Mouse (Mus musculus) forebrain, embryonic 14.5 days (tissue): ENCODE data around the gene Slc22a1. TPM values are rescaled to one million over a fixed set of nuclear protein-coding genes. Genes with fewer than 3 reads are reported as not detected.

Experiments used
- ATAC-seq: fragments of 200-750 bp; cut with Nextera tagmentation; 2 replicates; pipeline ENCODE4 v1.8.0; 2017; ENCODE audit warnings: mild to moderate bottlenecking, moderate library complexity
- DNase-seq: peaks from one replicate; pipeline ENCODE4 v3.0.0-alpha.2; 2015; ENCODE audit warnings: low spot score
- H3K27ac ChIP-seq: fragments of 300-500 bp; sonication (generic); 2 replicates; pipeline ENCODE4 v1.5.1; 2014; ENCODE audit warnings: low read depth, mild to moderate bottlenecking, control low read depth, low read length, moderate library complexity
- H3K27me3 ChIP-seq: fragments of 300-500 bp; sonication (generic); replicated peaks from 2 replicates; pipeline ENCODE4 v1.6.1; 2014; ENCODE audit warnings: low read length, control low read depth, mixed read lengths; ENCODE audit not compliant: control insufficient read depth, insufficient read depth
- H3K36me3 ChIP-seq: fragments of 300-500 bp; sonication (generic); 2 replicates; pipeline ENCODE4 v1.6.1; 2014; ENCODE audit warnings: low read length, control low read depth; ENCODE audit not compliant: control insufficient read depth, insufficient read depth
- H3K4me1 ChIP-seq: fragments of 300-500 bp; sonication (generic); 2 replicates; pipeline ENCODE4 v1.6.1; 2014; ENCODE audit warnings: antibody characterized with exemption, low read length, control low read depth; ENCODE audit not compliant: control insufficient read depth, insufficient read depth
- H3K4me2 ChIP-seq: fragments of 300-500 bp; sonication (generic); 2 replicates; pipeline ENCODE4 v1.6.1; 2014; ENCODE audit warnings: mild to moderate bottlenecking, control low read depth, low read length
- H3K4me3 ChIP-seq: fragments of 300-500 bp; sonication (generic); 2 replicates; pipeline ENCODE4 v1.5.1; 2014; ENCODE audit warnings: low read depth, low read length, control low read depth
- H3K9ac ChIP-seq: fragments of 300-500 bp; sonication (generic); 2 replicates; pipeline ENCODE4 v1.6.1; 2014; ENCODE audit warnings: mild to moderate bottlenecking, low read length, control low read depth, moderate library complexity
- H3K9me3 ChIP-seq: fragments of 300-500 bp; sonication (generic); replicated peaks from 2 replicates; pipeline ENCODE4 v1.6.1; 2016; ENCODE audit warnings: low read length, control low read depth, mixed read lengths; ENCODE audit not compliant: control insufficient read depth
- WGBS: fragments of 180-500 bp; shearing (Covaris S2); extraction: QIAGEN DNeasy Blood & Tissue Kit; methylation state at CpG from one replicate; pipeline ENCODE4 v1.1.7; 2014; 5-methylcytosine and 5-hydroxymethylcytosine counted together
- polyA plus RNA-seq: library from polyadenylated mRNA; unstranded; fragments of >200 nt; fragmentation: Nextera tagmentation; extraction: Ambion mirVana; gene quantifications from 2 replicates; pipeline ENCODE4 v1.2.1, GENCODE M21; 2014

The Slc22a1 gene
- polyA plus RNA-seq, 1 experiment from 2014 or later, result not detected

DNA sequence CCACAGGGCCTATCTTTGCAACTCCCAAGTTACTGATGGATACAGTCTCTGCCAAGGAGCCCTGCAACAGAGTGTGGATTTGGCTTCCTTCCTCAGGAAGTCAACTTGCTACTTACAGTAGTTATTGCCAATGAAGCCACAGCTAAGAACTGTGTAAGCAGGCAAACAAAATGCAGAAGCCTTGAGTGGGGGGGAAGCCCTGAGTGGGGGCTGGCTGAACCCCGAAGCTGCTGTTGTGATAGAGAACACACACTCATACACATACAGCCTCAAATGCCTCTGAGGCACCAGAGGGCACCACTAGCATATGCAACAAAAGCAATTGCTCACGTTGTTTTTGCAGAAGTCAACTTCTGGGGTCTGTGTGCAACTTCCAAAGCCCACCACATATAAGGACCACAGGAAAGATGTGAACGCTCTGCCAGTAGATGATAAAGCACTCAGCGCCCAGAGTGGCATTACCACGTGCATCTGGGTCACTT lies 38.5 kb upstream of the Slc22a1 start:
- Histone ChIP-seq H3K4me1 (no peaks in the 10 kb centered on the region), H3K9ac (no peak overlapping the region), H3K4me3 (no peak overlapping the region), H3K4me2 (no peak overlapping the region), H3K27me3 (no peaks in the 10 kb centered on the region), H3K27ac (no peak overlapping the region), H3K36me3 (peaks cover 90% of the 10 kb centered on the region), H3K9me3 (no peaks in the 10 kb centered on the region)
- 93% methylated on average over 5 of the region's 5 CpGs for WGBS
- DNase-seq, result no peak
- no peak for ATAC-seq

DNA sequence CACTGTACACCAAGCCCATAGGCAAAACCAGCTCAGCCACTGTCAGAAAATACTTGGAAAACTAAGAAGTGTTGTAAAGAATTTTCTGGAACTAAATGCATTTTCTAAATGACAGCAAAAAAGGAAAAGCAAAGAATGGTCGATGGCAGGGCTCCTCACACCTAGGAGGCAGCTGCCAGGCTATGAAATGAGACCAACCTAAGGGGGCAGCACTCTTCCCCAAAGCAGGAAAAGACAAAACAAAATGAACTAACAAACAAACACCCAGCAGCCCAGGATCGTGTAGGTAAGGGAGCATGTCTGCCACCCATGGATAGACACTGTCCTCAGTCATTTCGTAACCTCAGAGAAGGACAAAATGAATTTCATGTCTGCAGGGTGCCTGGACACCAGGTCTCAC lies 37.4 kb upstream of the Slc22a1 start:
- H3K27ac ChIP-seq, result no peak overlapping the region
- no peak overlapping the region for H3K4me2 ChIP-seq
- H3K4me1 ChIP-seq, result no peaks in the 10 kb centered on the region
- no peak overlapping the region for H3K4me3 ChIP-seq
- no peak for ATAC-seq
- DNase-seq, result no peak
- H3K9ac ChIP-seq, result no peak overlapping the region
- 88% methylated on average over 3 of the region's 3 CpGs for WGBS
- H3K9me3 ChIP-seq, result no peaks in the 10 kb centered on the region
- H3K36me3 ChIP-seq, result peaks cover 89% of the 10 kb centered on the region
- H3K27me3 ChIP-seq, result no peaks in the 10 kb centered on the region

DNA sequence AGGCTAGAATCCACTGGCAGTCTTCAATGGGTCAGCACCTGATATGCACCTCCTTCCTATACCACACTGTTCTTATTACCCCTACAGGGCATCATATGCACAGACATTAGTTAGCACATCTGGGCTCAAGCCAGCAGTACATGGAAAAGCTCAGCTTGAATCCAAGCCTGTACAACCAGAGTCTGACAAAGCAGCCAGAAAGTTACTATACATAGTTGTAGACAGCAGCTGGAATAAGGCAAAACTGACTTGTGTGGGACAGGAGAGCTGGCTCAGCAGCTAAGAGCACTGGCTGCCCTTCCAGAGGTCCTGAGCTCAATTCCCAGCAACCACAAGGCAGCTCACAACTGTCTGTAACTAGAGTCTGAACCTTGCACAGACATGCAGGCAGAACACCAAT lies 36.6 kb upstream of the Slc22a1 start:
- Histone ChIP-seq H3K4me1 (no peaks in the 10 kb centered on the region), H3K9me3 (no peaks in the 10 kb centered on the region), H3K9ac (no peak overlapping the region), H3K4me3 (no peak overlapping the region), H3K27me3 (no peaks in the 10 kb centered on the region), H3K4me2 (no peak overlapping the region), H3K27ac (no peak overlapping the region), H3K36me3 (peaks cover 85% of the 10 kb centered on the region)
- ATAC-seq (no peak), DNase-seq (no peak)

DNA sequence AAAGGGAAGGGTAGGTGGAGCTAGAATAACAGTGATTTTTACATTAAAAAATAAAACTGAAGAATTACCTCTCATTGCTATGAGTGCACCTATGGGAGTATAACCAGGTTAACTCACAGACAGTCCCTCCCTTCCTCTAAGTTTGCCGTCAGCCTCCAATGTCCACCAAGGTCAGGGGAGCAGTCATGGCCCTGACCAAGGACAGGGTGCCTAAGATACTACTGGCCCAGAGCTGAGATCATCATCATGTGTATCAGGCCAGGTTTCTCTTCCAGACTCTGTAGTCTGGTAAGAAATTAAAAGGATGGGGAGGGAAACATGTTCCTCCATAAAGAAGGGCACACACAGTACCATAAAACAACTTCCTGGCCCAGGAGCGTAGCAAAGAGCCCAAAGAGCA lies 35.3 kb upstream of the Slc22a1 start:
- no peak for ATAC-seq
- H3K27ac ChIP-seq, result no peak overlapping the region
- WGBS, result 95% methylated on average over 2 of the region's 2 CpGs
- no peak overlapping the region for H3K4me3 ChIP-seq
- no peak for DNase-seq
- no peaks in the 10 kb centered on the region for H3K4me1 ChIP-seq
- no peaks in the 10 kb centered on the region for H3K9me3 ChIP-seq
- no peak overlapping the region for H3K4me2 ChIP-seq
- H3K36me3 ChIP-seq, result peaks cover 84% of the 10 kb centered on the region
- H3K27me3 ChIP-seq, result no peaks in the 10 kb centered on the region
- no peak overlapping the region for H3K9ac ChIP-seq

DNA sequence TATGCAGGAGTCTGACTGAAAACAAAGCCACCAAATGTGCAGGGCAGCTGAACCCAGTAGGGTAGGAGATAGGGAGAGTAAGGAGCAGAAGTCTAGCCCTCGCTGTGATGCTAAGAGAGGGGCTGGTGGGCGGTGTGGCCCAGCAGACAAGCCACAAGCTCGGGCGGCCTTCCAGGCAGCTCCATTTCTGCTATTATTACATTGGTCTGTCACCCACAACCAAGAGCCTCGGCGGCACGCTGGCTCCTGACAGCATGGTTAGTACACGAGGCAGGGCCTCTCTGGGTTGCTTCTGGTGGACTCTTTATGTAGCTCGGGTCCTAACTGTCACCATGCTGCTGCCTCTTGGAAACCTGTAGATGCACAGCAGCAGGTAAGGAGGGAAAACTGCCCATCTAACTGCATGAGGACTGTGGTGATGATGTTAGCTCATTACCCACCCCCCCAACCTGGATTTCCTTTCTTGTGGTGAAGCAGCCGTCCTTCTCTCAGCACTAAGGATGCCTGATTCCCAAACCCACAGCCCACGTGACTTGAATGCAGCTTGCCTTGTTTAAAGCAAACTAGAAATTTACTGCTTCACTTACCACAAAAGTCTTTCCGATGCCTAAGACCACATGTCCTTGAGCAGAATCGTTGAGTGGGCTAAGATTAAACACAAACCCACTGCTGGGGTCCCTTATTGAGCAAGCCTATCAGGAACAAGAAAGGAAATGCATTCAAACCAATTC lies 34.6 kb upstream of the Slc22a1 start:
- H3K36me3 ChIP-seq, result peaks cover 81% of the 10 kb centered on the region
- WGBS, result 81% methylated on average over 13 of the region's 13 CpGs

DNA sequence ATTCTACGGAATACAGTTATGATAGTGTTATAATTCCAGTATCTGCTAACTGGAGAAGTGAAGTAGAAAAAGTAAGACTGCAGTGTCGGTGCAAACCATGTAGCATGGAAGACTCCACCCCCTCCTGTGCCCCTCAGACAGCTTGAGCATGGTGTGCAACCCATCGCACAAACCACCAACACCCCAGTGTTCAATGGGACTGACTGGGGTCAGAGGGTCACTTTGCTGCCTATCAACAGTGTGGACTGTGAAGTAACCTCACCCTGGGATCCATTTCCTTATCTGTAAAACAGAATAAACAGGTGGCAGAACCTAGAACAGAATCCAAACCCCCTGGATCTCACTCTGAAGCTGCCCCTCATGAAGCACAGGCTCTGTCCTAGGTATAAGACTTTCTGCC lies 32.8 kb upstream of the Slc22a1 start:
- no peaks in the 10 kb centered on the region for H3K4me1 ChIP-seq
- H3K4me2 ChIP-seq, result no peak overlapping the region
- H3K36me3 ChIP-seq, result peaks cover 81% of the 10 kb centered on the region
- no peak overlapping the region for H3K9ac ChIP-seq
- ATAC-seq (no peak), DNase-seq (no peak)
- no peak overlapping the region for H3K27ac ChIP-seq
- H3K9me3 ChIP-seq, result no peaks in the 10 kb centered on the region
- WGBS, result 92% methylated on average over 3 of the region's 3 CpGs
- no peak overlapping the region for H3K4me3 ChIP-seq
- no peaks in the 10 kb centered on the region for H3K27me3 ChIP-seq

More for the DNA sequence above, 34.6 kb upstream of the Slc22a1 start:
- ATAC-seq (no peak), DNase-seq (no peak)
- no peak overlapping the region for H3K27ac ChIP-seq
- H3K9me3 ChIP-seq, result no peaks in the 10 kb centered on the region
- no peak overlapping the region for H3K4me3 ChIP-seq
- H3K4me2 ChIP-seq, result no peak overlapping the region
- no peaks in the 10 kb centered on the region for H3K4me1 ChIP-seq
- H3K27me3 ChIP-seq, result no peaks in the 10 kb centered on the region
- H3K9ac ChIP-seq, result no peak overlapping the region

DNA sequence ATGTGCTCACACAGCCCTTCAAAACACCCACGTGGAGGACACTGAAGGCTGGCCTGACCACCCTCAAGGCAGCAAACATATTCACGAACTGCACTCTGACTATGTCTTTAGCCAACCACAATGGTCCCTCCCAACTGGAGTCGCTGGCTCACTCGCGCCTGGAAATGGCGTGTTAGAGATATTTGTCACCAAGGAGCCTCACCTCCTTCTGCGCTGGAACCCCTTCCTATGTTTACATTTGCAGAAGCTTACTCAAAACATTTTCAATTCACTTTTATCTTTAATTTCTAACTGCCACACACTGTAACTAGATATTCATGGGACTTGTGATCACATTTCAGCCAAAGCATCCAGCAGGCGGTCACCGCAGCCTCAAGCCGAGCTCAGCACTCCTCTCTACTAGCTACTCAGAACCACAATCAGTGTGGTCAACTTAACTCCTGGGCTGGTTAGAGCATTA lies 31.0 kb upstream of the Slc22a1 start:
- ATAC-seq (no peak), DNase-seq (no peak)
- H3K4me2 ChIP-seq, result no peak overlapping the region
- H3K27ac ChIP-seq, result no peak overlapping the region
- H3K4me1 ChIP-seq, result no peaks in the 10 kb centered on the region
- H3K27me3 ChIP-seq, result no peaks in the 10 kb centered on the region
- 93% methylated on average over 10 of the region's 10 CpGs for WGBS
- H3K9ac ChIP-seq, result no peak overlapping the region
- H3K9me3 ChIP-seq, result no peaks in the 10 kb centered on the region
- no peak overlapping the region for H3K4me3 ChIP-seq
- H3K36me3 ChIP-seq, result peaks cover 81% of the 10 kb centered on the region

DNA sequence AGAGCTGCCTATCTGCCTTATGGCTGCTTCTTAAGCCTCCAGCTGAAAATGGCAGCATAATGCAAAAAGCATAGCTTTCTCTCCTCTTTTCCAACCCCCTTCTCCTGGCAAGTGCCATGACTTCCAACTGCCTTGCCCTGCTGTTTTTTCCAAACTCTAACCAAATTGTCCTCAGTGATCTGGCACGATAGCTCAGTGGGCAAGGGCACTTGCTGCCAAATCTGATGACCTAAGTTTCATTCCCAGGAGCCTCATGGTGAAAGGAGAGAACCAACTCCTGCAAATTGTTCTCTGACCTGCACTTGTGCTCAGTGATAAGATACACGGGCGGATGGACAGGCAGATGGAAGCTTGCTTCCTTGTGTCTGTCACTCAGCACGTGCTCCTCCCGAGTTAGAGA lies 27.3 kb upstream of the Slc22a1 start:
- DNase-seq (no peak), ATAC-seq (no peak)
- Histone ChIP-seq H3K27me3 (no peaks in the 10 kb centered on the region), H3K4me3 (no peak overlapping the region), H3K4me1 (no peaks in the 10 kb centered on the region), H3K4me2 (no peak overlapping the region), H3K9ac (no peak overlapping the region), H3K36me3 (peaks cover 92% of the 10 kb centered on the region), H3K27ac (no peak overlapping the region), H3K9me3 (no peaks in the 10 kb centered on the region)
- WGBS, result 92% methylated on average over 5 of the region's 5 CpGs

DNA sequence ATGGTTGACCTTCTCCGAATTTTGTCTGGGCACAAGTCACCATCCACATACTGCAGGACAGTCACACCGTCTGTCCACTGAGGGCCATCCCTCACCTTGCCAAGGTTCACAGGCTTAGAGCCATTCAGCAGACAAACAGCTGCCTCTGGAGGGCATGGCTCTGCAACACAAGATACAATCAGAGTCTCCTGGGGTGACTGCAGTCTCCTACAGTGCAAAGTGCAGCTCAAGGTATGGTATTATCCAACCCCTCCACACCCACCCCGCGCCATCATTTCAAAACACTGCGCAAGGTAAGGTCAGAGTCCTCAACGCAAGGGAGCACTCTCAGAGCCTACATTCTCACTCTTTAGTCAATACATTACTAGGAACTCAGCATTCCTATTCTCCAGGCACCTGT lies 24.7 kb upstream of the Slc22a1 start:
- no peaks in the 10 kb centered on the region for H3K27me3 ChIP-seq
- H3K9me3 ChIP-seq, result no peaks in the 10 kb centered on the region
- no peak overlapping the region for H3K27ac ChIP-seq
- no peak overlapping the region for H3K4me2 ChIP-seq
- H3K4me1 ChIP-seq, result no peaks in the 10 kb centered on the region
- no peak overlapping the region for H3K4me3 ChIP-seq
- 95% methylated on average over 6 of the region's 6 CpGs for WGBS
- no peak overlapping the region for H3K9ac ChIP-seq
- DNase-seq (no peak), ATAC-seq (no peak)
- H3K36me3 ChIP-seq, result peaks cover 97% of the 10 kb centered on the region
